Mouse (Mus musculus): ENCODE measurements around the gene Nek1. TPM values are rescaled to one million over a fixed set of nuclear protein-coding genes. Genes with fewer than 3 reads are reported as not detected.

Nek1 gene
- polyA plus RNA-seq, 2 experiments: 10.8 to 23.0 TPM

- Histone ChIP-seq H3K27ac (replicated peaks; ENCODE audit: low read depth, low read length) (no peak overlapping the region), H3K4me1 (ENCODE audit: control insufficient read depth, insufficient read depth, low read length) (no peaks in the 10 kb centered on the region), H3K4me2 (replicated peaks; ENCODE audit: low read depth, low read length, severe bottlenecking) (no peak overlapping the region), H3K9ac (ENCODE audit: low read depth, low read length, severe bottlenecking) (no peak overlapping the region), H3K9me3 (ENCODE audit: control insufficient read depth, low read length) (no peaks in the 10 kb centered on the region), H3K36me3 (ENCODE audit: control insufficient read depth, insufficient read depth, low read length) (peaks cover 11% of the 10 kb centered on the region), H3K27me3 (ENCODE audit: control insufficient read depth, insufficient read depth, low read length) (no peaks in the 10 kb centered on the region), H3K4me3 (replicated peaks; ENCODE audit: low read length) (no peak overlapping the region)
- DNase-seq (ENCODE audit: low spot score) (no peak), ATAC-seq (ENCODE audit: low FRiP score, low read depth) (no peak)
- WGBS: 79% methylated on average over 2 of the region's 2 CpGs
- TF ChIP-seq POLR2A (IDR thresholded peaks at IDR 0.05; ENCODE audit: borderline replicate concordance, extremely low read depth, insufficient read depth, insufficient read length): no peak
These were observed 134.4 kb downstream of the Nek1 start for GRCm38 (mm10) chr8:61127299-61127861.

- DNase-seq (ENCODE audit: low spot score): no peak
- ATAC-seq (ENCODE audit: low FRiP score, low read depth): no peak
- Histone ChIP-seq H3K27ac (replicated peaks; ENCODE audit: low read depth, low read length) (no peak overlapping the region), H3K4me3 (replicated peaks; ENCODE audit: low read length) (no peak overlapping the region), H3K4me1 (ENCODE audit: control insufficient read depth, insufficient read depth, low read length) (no peaks in the 10 kb centered on the region), H3K4me2 (replicated peaks; ENCODE audit: low read depth, low read length, severe bottlenecking) (no peak overlapping the region), H3K27me3 (ENCODE audit: control insufficient read depth, insufficient read depth, low read length) (no peaks in the 10 kb centered on the region), H3K9me3 (ENCODE audit: control insufficient read depth, low read length) (no peaks in the 10 kb centered on the region; the same call in 1 of the 2 replicates), H3K9ac (ENCODE audit: low read depth, low read length, severe bottlenecking) (no peak overlapping the region), H3K36me3 (ENCODE audit: control insufficient read depth, insufficient read depth, low read length) (no peaks in the 10 kb centered on the region)
- TF ChIP-seq POLR2A (IDR thresholded peaks at IDR 0.05; ENCODE audit: borderline replicate concordance, extremely low read depth, insufficient read depth, insufficient read length): no peak
- WGBS: 87% methylated on average over 4 of the region's 4 CpGs
These were observed 139.7 kb downstream of the Nek1 start for GRCm38 (mm10) chr8:61132561-61133134.

GRCm38 (mm10) chr8:61141869-61142268 lies 148.9 kb downstream of the Nek1 start:
- WGBS: 75% methylated on average over 6 of the region's 6 CpGs
- H3K27me3 ChIP-seq (ENCODE audit: control insufficient read depth, insufficient read depth, low read length): no peaks in the 10 kb centered on the region
- no peak overlapping the region for H3K4me3 ChIP-seq (replicated peaks; ENCODE audit: low read length)
- TF ChIP-seq POLR2A (IDR thresholded peaks at IDR 0.05; ENCODE audit: borderline replicate concordance, extremely low read depth, insufficient read depth, insufficient read length): no peak
- H3K9ac ChIP-seq (ENCODE audit: low read depth, low read length, severe bottlenecking): no peak overlapping the region
- no peaks in the 10 kb centered on the region for H3K9me3 ChIP-seq (ENCODE audit: control insufficient read depth, low read length)
- H3K27ac ChIP-seq (replicated peaks; ENCODE audit: low read depth, low read length): no peak overlapping the region
- no peaks in the 10 kb centered on the region for H3K4me1 ChIP-seq (ENCODE audit: control insufficient read depth, insufficient read depth, low read length)
- DNase-seq (ENCODE audit: low spot score) (no peak), ATAC-seq (ENCODE audit: low FRiP score, low read depth) (no peak)
- H3K36me3 ChIP-seq (ENCODE audit: control insufficient read depth, insufficient read depth, low read length): no peaks in the 10 kb centered on the region
- H3K4me2 ChIP-seq (replicated peaks; ENCODE audit: low read depth, low read length, severe bottlenecking): no peak overlapping the region

GRCm38 (mm10) chr8:61142302-61142701 lies 149.3 kb downstream of the Nek1 start:
- Histone ChIP-seq H3K9ac (ENCODE audit: low read depth, low read length, severe bottlenecking) (no peak overlapping the region), H3K36me3 (ENCODE audit: control insufficient read depth, insufficient read depth, low read length) (no peaks in the 10 kb centered on the region), H3K27ac (replicated peaks; ENCODE audit: low read depth, low read length) (no peak overlapping the region), H3K9me3 (ENCODE audit: control insufficient read depth, low read length) (no peaks in the 10 kb centered on the region), H3K4me2 (replicated peaks; ENCODE audit: low read depth, low read length, severe bottlenecking) (no peak overlapping the region), H3K4me3 (replicated peaks; ENCODE audit: low read length) (no peak overlapping the region), H3K4me1 (ENCODE audit: control insufficient read depth, insufficient read depth, low read length) (no peaks in the 10 kb centered on the region), H3K27me3 (ENCODE audit: control insufficient read depth, insufficient read depth, low read length) (no peaks in the 10 kb centered on the region)
- ATAC-seq (ENCODE audit: low FRiP score, low read depth) (no peak), DNase-seq (ENCODE audit: low spot score) (no peak)
- TF ChIP-seq POLR2A (IDR thresholded peaks at IDR 0.05; ENCODE audit: borderline replicate concordance, extremely low read depth, insufficient read depth, insufficient read length): no peak
- WGBS: 66% methylated on average over 3 of the region's 3 CpGs

- Histone ChIP-seq H3K9me3 (ENCODE audit: control insufficient read depth, low read length) (no peaks in the 10 kb centered on the region), H3K4me1 (ENCODE audit: control insufficient read depth, insufficient read depth, low read length) (no peaks in the 10 kb centered on the region), H3K27ac (replicated peaks; ENCODE audit: low read depth, low read length) (no peak overlapping the region), H3K27me3 (ENCODE audit: control insufficient read depth, insufficient read depth, low read length) (no peaks in the 10 kb centered on the region), H3K4me2 (replicated peaks; ENCODE audit: low read depth, low read length, severe bottlenecking) (no peak overlapping the region), H3K4me3 (replicated peaks; ENCODE audit: low read length) (no peak overlapping the region), H3K36me3 (ENCODE audit: control insufficient read depth, insufficient read depth, low read length) (no peaks in the 10 kb centered on the region), H3K9ac (ENCODE audit: low read depth, low read length, severe bottlenecking) (no peak overlapping the region)
- ATAC-seq (ENCODE audit: low FRiP score, low read depth): no peak
- DNase-seq (ENCODE audit: low spot score): no peak
- TF ChIP-seq POLR2A (IDR thresholded peaks at IDR 0.05; ENCODE audit: borderline replicate concordance, extremely low read depth, insufficient read depth, insufficient read length): no peak
These were observed 149.8 kb downstream of the Nek1 start for GRCm38 (mm10) chr8:61142845-61143244.
